ENCODE assay signal across 11 mouse cellular contexts in the genomic region with DNA sequence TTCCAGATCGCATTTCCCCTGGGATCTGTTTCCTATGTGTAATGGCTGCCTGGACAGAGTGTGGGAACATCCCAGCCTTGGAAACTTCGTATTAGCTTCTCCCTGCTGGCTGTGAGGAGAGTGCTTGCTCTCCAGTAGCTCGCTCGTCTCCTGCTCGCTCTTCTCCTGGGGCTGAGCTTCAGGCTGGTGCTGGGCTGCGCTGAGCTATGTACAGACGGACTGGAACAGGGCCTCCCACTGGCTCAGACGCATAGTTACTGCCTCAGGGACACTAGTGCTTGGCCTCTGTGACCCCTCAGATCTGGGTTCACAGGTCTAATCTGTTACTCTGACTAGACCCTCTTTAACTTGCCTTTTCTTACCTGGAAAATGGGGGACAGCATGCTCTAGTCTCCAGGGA. TPM values are rescaled to one million over a fixed set of nuclear protein-coding genes. Genes with fewer than 3 reads are reported as not detected.
DNase-seq lines count a peak whose midpoint lies in the region; ATAC-seq and TF ChIP-seq lines count a peak whose summit lies in the region.
"Had no signal": no experiment of that assay in that cellular context is flagged by ENCODE, and none has a peak within 500 bp of the region (broad histone marks: within the 10 kb centered on the region; RNA-seq: fewer than 3 reads in every experiment).

No protein-coding gene starts in this region.

- H3K9me3 ChIP-seq in midbrain, embryonic 10.5 days (replicated peaks), result no peaks in the 10 kb centered on the region
- no peaks in the 10 kb centered on the region for H3K9me3 ChIP-seq in midbrain, embryonic 11.5 days (ENCODE audit: control insufficient read depth, low read length)
- H3K9me3 ChIP-seq in intestine, embryonic 15.5 days, result no peaks in the 10 kb centered on the region

- H3K4me2 ChIP-seq in midbrain, embryonic 11.5 days, result no peak overlapping the region; the same call in none of the 2 replicates
- peak overlapping the region; percentile 82 for H3K4me2 ChIP-seq in intestine, embryonic 15.5 days (replicated peaks)

- DNase-seq in gastrocnemius, adult 2 months, result peak; percentile 53
- DNase-seq in gastrocnemius, postnatal 14 days, result no peak
- no peak for DNase-seq in midbrain, embryonic 10.5 days (ENCODE audit: low spot score)
- no peak for DNase-seq in midbrain, embryonic 11.5 days (ENCODE audit: low spot score, missing footprints)
- DNase-seq in right cerebral cortex, adult 2 months (ENCODE audit: low spot score in 2 of 2), result no peak
- no peak for DNase-seq in cerebellum, postnatal 25 days

- no peak overlapping the region for H3K9ac ChIP-seq in midbrain, embryonic 11.5 days (ENCODE audit: low read length)
- peak overlapping the region; percentile 69; the same call in 1 of the 2 replicates for H3K9ac ChIP-seq in intestine, embryonic 15.5 days

- peaks cover 74% of the 10 kb centered on the region for H3K4me1 ChIP-seq in midbrain, embryonic 10.5 days
- peaks cover 35% of the 10 kb centered on the region for H3K4me1 ChIP-seq in midbrain, embryonic 11.5 days (ENCODE audit: control insufficient read depth, insufficient read depth, low read length)
- H3K4me1 ChIP-seq in intestine, embryonic 15.5 days (replicated peaks), result peaks cover 66% of the 10 kb centered on the region
- H3K4me1 ChIP-seq in small intestine, adult 2 months (ENCODE audit: control insufficient read depth, insufficient read depth, insufficient read length, low read length), result peaks cover 55% of the 10 kb centered on the region

- H3K36me3 ChIP-seq in midbrain, embryonic 10.5 days, result peaks cover 63% of the 10 kb centered on the region
- H3K36me3 ChIP-seq in midbrain, embryonic 11.5 days (ENCODE audit: control insufficient read depth, insufficient read depth, low read length), result peaks cover 8% of the 10 kb centered on the region
- peaks cover 3% of the 10 kb centered on the region; the same call in 1 of the 2 replicates for H3K36me3 ChIP-seq in intestine, embryonic 15.5 days
- H3K36me3 ChIP-seq in small intestine, adult 2 months (ENCODE audit: control insufficient read depth, insufficient read depth, low read length), result peaks cover 5% of the 10 kb centered on the region; the same call in 1 of the 2 replicates

- intact Hi-C loops in gastrocnemius, adult 2 months (cut with DNase I), result no loop called here
- intact Hi-C loops in gastrocnemius, postnatal 14 days (cut with DNase I; ENCODE audit: low total_unique reads), result no loop called here

- TF ChIP-seq POLR2A in small intestine, adult 2 months (IDR thresholded peaks at IDR 0.05; ENCODE audit: low read depth, low read length), result no peak

- no peak for TF ChIP-seq CTCF in gastrocnemius, adult 2 months (IDR thresholded peaks at IDR 0.05)
- TF ChIP-seq CTCF in small intestine, adult 2 months (IDR thresholded peaks at IDR 0.05; ENCODE audit: extremely low read depth, insufficient read length, insufficient replicate concordance, low read depth, low read length), result no peak

- peaks cover 17% of the 10 kb centered on the region for H3K27me3 ChIP-seq in midbrain, embryonic 10.5 days (ENCODE audit: low read depth, poor library complexity, severe bottlenecking)
- H3K27me3 ChIP-seq in midbrain, embryonic 11.5 days (ENCODE audit: control insufficient read depth, insufficient read depth, low read length), result peaks cover 13% of the 10 kb centered on the region
- H3K27me3 ChIP-seq in intestine, embryonic 15.5 days (replicated peaks), result 0 out of 2 replicates have a peak, but pooled peaks cover 4% of the 10 kb centered on the region
- H3K27me3 ChIP-seq in small intestine, adult 2 months (ENCODE audit: control insufficient read depth, insufficient read depth, low read length), result no peaks in the 10 kb centered on the region

- 74% methylated on average over 8 of the region's 8 CpGs for WGBS in midbrain, embryonic 10.5 days
- 77% methylated on average over 8 of the region's 8 CpGs for WGBS in midbrain, embryonic 11.5 days
- WGBS in intestine, embryonic 15.5 days, result 81% methylated on average over 8 of the region's 8 CpGs
- 56% methylated on average over 8 of the region's 8 CpGs for WGBS in small intestine, adult 2 months

- peak overlapping the region; percentile 85 for H3K4me3 ChIP-seq in gastrocnemius, adult 2 months
- H3K4me3 ChIP-seq in midbrain, embryonic 10.5 days, result peak overlapping the region; percentile 62; the same call in 1 of the 2 replicates
- no peak overlapping the region for H3K4me3 ChIP-seq in midbrain, embryonic 11.5 days (ENCODE audit: low read depth, low read length)
- no peak overlapping the region for H3K4me3 ChIP-seq in intestine, embryonic 15.5 days (replicated peaks)
- peak overlapping the region; percentile 10 for H3K4me3 ChIP-seq in small intestine, adult 2 months (ENCODE audit: low read depth, low read length)
- H3K4me3 ChIP-seq: layer of hippocampus, adult 2 months had no signal

- peak overlapping the region; percentile 95 for H3K27ac ChIP-seq in gastrocnemius, adult 2 months
- peak overlapping the region; percentile 20; the same call in 1 of the 2 replicates for H3K27ac ChIP-seq in midbrain, embryonic 10.5 days (replicated peaks)
- no peak overlapping the region for H3K27ac ChIP-seq in midbrain, embryonic 11.5 days (ENCODE audit: low read depth, low read length)
- no peak overlapping the region for H3K27ac ChIP-seq in intestine, embryonic 15.5 days
- no peak overlapping the region for H3K27ac ChIP-seq in small intestine, adult 2 months (ENCODE audit: insufficient read depth, low read depth, low read length)
- H3K27ac ChIP-seq: layer of hippocampus, adult 2 months had no signal

- ATAC-seq in midbrain, embryonic 11.5 days (ENCODE audit: low FRiP score), result no peak
- no peak for ATAC-seq in intestine, embryonic 15.5 days

RNA-seq across cellular contexts. Expression of a gene that starts 4.1 kb away (rescaled TPM):
- total RNA-seq in gastrocnemius, adult 2 months (2021), result 100 to 1,000 TPM; 181 to 246 TPM
- 100 to 1,000 TPM; 132 to 175 TPM for total RNA-seq in gastrocnemius, postnatal 14 days (2021)
- polyA plus RNA-seq in midbrain, embryonic 10.5 days (2016; fragmentation: Nextera tagmentation; extraction: Ambion mirVana), result 94.6 and 107 TPM in 2 replicates
- polyA plus RNA-seq in midbrain, embryonic 11.5 days (2014; fragmentation: Nextera tagmentation; extraction: Ambion mirVana), result 70.4 and 77.3 TPM in 2 replicates
- polyA plus RNA-seq in intestine, embryonic 15.5 days (2015; fragmentation: Nextera tagmentation; extraction: Ambion mirVana), result 46.6 and 49.2 TPM in 2 replicates
- polyA plus RNA-seq in small intestine, adult 2 months (2012; rRNA removed), result 87.9 and 148 TPM in 2 replicates

RNA-seq across cellular contexts. Expression of a gene that starts 24.5 kb away (rescaled TPM):
- 10 to 100 TPM; 12.4 to 14.4 TPM for total RNA-seq in gastrocnemius, adult 2 months (2021)
- 10 to 100 TPM; 20.0 to 23.6 TPM for total RNA-seq in gastrocnemius, postnatal 14 days (2021)
- polyA plus RNA-seq in midbrain, embryonic 10.5 days (2016; fragmentation: Nextera tagmentation; extraction: Ambion mirVana), result 155 and 169 TPM in 2 replicates
- polyA plus RNA-seq in midbrain, embryonic 11.5 days (2014; fragmentation: Nextera tagmentation; extraction: Ambion mirVana), result 137 and 140 TPM in 2 replicates
- 123 and 131 TPM in 2 replicates for polyA plus RNA-seq in intestine, embryonic 15.5 days (2015; fragmentation: Nextera tagmentation; extraction: Ambion mirVana)
- polyA plus RNA-seq in small intestine, adult 2 months (2012; rRNA removed), result 20.5 and 33.1 TPM in 2 replicates

RNA-seq across cellular contexts. Expression of a gene that starts 46.9 kb away (rescaled TPM):
- not detected for total RNA-seq in gastrocnemius, adult 2 months (2021)
- under 1 TPM in 1 of 2 experiments, not detected in 1; 0.11 TPM for total RNA-seq in gastrocnemius, postnatal 14 days (2021)
- polyA plus RNA-seq in midbrain, embryonic 10.5 days (2016; fragmentation: Nextera tagmentation; extraction: Ambion mirVana), result 0.20 and 0.40 TPM in 2 replicates
- 0.25 and 0.26 TPM in 2 replicates for polyA plus RNA-seq in midbrain, embryonic 11.5 days (2014; fragmentation: Nextera tagmentation; extraction: Ambion mirVana)
- 0.35 TPM in 1 of 2 replicates, not detected in the other for polyA plus RNA-seq in intestine, embryonic 15.5 days (2015; fragmentation: Nextera tagmentation; extraction: Ambion mirVana)
- 0.05 and 0.25 TPM in 2 replicates for polyA plus RNA-seq in small intestine, adult 2 months (2012; rRNA removed)
- total RNA-seq: gastrocnemius, adult 18-20 months; megakaryocyte progenitor cell, adult 5-6 weeks had no signal

Comparison
In these comparisons a context has a peak if more than half of its experiments do, and no peak if none do; other contexts are left out.
1. H3K27ac ChIP-seq: peak in gastrocnemius, adult 2 months (single experiment) and midbrain, embryonic 10.5 days (single experiment); none in midbrain, embryonic 11.5 days (single experiment), intestine, embryonic 15.5 days (single experiment) and small intestine, adult 2 months (single experiment).
2. H3K4me3 ChIP-seq: peak in gastrocnemius, adult 2 months (single experiment), midbrain, embryonic 10.5 days (single experiment) and small intestine, adult 2 months (single experiment); none in midbrain, embryonic 11.5 days (single experiment) and intestine, embryonic 15.5 days (single experiment).